Mouse (Mus musculus): ENCODE data around the gene Ren1. TPM values are rescaled to one million over a fixed set of nuclear protein-coding genes. Genes with fewer than 3 reads are reported as not detected.
"Not testable (repeated sequence)": the region's sequence is repeated elsewhere in the genome, so short reads cannot be mapped to it uniquely, and the experiment has no call there.

Ren1 gene
- polyA plus RNA-seq, 1 experiment from 2014 or later, result not detected

DNA sequence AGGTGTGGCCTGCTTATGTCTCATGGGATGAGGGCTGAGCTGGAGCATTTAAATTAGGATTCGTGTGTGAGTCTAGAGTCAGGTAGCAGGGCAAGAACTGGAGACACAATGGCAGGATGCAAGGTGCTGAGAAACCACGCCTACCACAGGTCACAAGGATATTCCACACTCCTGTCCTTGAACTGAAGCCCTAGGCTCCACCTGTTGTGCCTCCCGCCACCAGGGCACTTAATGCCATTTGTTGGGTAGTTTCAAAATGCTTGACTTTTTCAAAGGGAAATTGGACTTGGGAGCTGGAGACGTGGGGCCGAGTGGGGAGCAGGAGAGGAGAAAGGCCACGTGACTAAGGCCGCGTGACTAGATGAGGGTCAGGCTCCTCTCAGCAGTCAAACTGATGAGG is 24.4 kb upstream of the Ren1 start:
- 90% methylated on average over 8 of the region's 8 CpGs for WGBS
- H3K9me3 ChIP-seq (replicated peaks), result no peaks in the 10 kb centered on the region
- peaks cover 35% of the 10 kb centered on the region for H3K4me1 ChIP-seq
- H3K36me3 ChIP-seq, result no peaks in the 10 kb centered on the region
- no peak overlapping the region for H3K27ac ChIP-seq (replicated peaks)
- DNase-seq (ENCODE audit: low spot score), result no peak
- H3K27me3 ChIP-seq (ENCODE audit: low read depth, poor library complexity, severe bottlenecking), result peaks cover 56% of the 10 kb centered on the region
- no peak overlapping the region for H3K4me3 ChIP-seq

GRCm38 (mm10) chr1:133327094-133327493 is 23.2 kb upstream of the Ren1 start:
- peaks cover 44% of the 10 kb centered on the region for H3K4me1 ChIP-seq
- H3K36me3 ChIP-seq, result no peaks in the 10 kb centered on the region
- no peak overlapping the region for H3K27ac ChIP-seq (replicated peaks)
- H3K27me3 ChIP-seq (ENCODE audit: low read depth, poor library complexity, severe bottlenecking), result peaks cover 64% of the 10 kb centered on the region
- no peaks in the 10 kb centered on the region for H3K9me3 ChIP-seq (replicated peaks)
- no peak for DNase-seq (ENCODE audit: low spot score)
- no peak overlapping the region for H3K4me3 ChIP-seq
- WGBS, result 55% methylated on average over 5 of the region's 5 CpGs

DNA sequence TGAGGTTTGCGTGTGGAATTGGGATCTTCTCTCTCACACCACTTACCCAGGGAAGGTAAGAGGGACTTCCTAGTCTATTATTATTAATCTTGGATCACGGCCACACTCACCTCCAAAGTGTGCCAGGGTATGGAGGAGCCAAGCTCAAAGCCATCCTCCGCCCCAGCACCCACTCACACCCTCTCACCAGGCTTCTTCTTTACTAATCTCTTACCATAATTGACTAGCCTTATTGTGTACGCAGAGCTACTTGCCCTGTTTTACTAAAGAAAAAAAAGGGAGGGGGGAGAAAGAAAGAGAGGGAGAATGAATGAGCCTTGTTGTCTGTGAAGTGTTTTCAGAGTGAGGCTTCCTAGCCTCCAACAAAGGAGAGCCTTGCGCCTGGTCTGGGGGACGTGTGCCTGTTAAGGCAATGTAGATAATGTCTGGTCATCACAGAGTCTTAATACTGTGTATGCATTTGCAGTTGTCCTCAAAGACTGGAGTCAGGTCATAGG is 22.0 kb upstream of the Ren1 start:
- Histone ChIP-seq H3K27me3 (ENCODE audit: low read depth, poor library complexity, severe bottlenecking) (peaks cover 73% of the 10 kb centered on the region), H3K4me3 (no peak overlapping the region), H3K27ac (replicated peaks) (no peak overlapping the region), H3K36me3 (no peaks in the 10 kb centered on the region), H3K9me3 (replicated peaks) (no peaks in the 10 kb centered on the region; the same call in 1 of the 2 replicates), H3K4me1 (peaks cover 41% of the 10 kb centered on the region)
- WGBS, result 62% methylated on average over 6 of the region's 6 CpGs
- DNase-seq (ENCODE audit: low spot score), result no peak

DNA sequence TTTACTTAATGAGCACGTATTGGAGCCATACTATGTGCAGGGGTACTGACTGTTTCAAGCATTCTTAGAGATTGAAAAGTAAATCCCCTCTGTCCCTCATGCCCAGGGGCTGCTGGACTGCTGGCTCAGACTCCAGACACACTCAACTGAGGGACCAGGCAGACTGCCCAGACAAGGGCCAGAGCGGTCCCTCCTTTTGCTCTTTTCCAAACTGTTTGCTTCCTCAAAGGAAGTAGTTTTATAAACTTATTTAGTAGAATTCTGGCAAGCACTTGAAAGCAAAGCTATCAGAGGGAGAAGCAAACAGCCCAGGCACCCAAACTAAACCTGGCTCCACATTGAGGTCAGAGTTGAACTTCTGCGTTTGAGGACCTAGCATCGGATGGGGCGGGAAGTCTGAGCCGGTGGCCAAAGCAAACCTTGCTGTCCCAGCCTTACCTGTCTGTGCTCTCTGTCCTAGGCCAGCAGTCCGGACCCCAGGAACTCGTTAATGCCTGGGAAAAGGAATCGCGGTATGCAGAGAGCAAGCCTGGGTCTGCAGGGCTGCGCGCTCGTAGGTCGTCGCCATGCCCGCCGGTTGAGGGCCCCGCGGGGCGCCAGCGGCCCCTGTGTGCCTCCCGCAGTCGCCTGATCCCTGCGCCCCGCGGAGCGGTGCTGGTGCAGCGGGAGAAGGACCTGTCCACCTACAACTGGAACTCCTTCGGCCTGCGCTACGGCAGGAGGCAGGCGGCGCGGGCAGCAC is 21.2 kb upstream of the Ren1 start:
- Histone ChIP-seq H3K4me1 (peaks cover 34% of the 10 kb centered on the region), H3K9me3 (replicated peaks) (no peaks in the 10 kb centered on the region; the same call in 1 of the 2 replicates), H3K36me3 (no peaks in the 10 kb centered on the region), H3K27ac (replicated peaks) (peak overlapping the region; percentile 73), H3K4me3 (peak overlapping the region; percentile 52), H3K27me3 (ENCODE audit: low read depth, poor library complexity, severe bottlenecking) (peaks cover 71% of the 10 kb centered on the region)
- 8% methylated on average over 34 of the region's 34 CpGs for WGBS
- peak; percentile 35 for DNase-seq (ENCODE audit: low spot score)

- Histone ChIP-seq H3K36me3 (no peaks in the 10 kb centered on the region), H3K27ac (replicated peaks) (peak overlapping the region; percentile 73), H3K27me3 (ENCODE audit: low read depth, poor library complexity, severe bottlenecking) (peaks cover 69% of the 10 kb centered on the region), H3K4me1 (peaks cover 34% of the 10 kb centered on the region), H3K9me3 (replicated peaks) (no peaks in the 10 kb centered on the region; the same call in 1 of the 2 replicates), H3K4me3 (peak overlapping the region; percentile 52)
- DNase-seq (ENCODE audit: low spot score), result no peak
- WGBS, result 21% methylated on average over 7 of the region's 7 CpGs
Measured at GRCm38 (mm10) chr1:133329638-133329964, 20.7 kb upstream of the Ren1 start.

DNA sequence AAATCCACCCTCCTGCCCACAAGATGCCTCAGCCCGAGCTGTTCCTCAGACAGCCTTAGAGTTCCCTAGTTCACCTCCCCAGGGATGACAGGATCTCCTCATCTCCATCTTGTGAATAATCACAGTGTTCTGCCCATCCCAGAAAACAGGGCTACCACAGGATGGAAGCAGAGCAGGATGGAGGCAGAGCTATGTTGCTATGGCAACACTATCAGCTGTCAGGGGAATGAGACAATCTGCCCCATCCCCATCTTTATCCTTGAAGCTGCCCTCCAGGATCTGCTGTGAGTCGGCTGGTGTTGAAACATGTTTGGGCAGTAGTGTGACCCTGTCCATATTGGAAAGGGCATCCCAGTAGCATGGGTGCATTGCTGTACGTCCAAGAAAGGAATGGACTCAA is 19.2 kb upstream of the Ren1 start:
- 46% methylated on average over 3 of the region's 3 CpGs for WGBS
- DNase-seq (ENCODE audit: low spot score), result no peak
- Histone ChIP-seq H3K9me3 (replicated peaks) (no peaks in the 10 kb centered on the region; the same call in 1 of the 2 replicates), H3K4me3 (no peak overlapping the region), H3K27me3 (ENCODE audit: low read depth, poor library complexity, severe bottlenecking) (peaks cover 64% of the 10 kb centered on the region), H3K4me1 (peaks cover 34% of the 10 kb centered on the region), H3K27ac (replicated peaks) (peak overlapping the region; percentile 23; the same call in 1 of the 2 replicates), H3K36me3 (no peaks in the 10 kb centered on the region)

DNA sequence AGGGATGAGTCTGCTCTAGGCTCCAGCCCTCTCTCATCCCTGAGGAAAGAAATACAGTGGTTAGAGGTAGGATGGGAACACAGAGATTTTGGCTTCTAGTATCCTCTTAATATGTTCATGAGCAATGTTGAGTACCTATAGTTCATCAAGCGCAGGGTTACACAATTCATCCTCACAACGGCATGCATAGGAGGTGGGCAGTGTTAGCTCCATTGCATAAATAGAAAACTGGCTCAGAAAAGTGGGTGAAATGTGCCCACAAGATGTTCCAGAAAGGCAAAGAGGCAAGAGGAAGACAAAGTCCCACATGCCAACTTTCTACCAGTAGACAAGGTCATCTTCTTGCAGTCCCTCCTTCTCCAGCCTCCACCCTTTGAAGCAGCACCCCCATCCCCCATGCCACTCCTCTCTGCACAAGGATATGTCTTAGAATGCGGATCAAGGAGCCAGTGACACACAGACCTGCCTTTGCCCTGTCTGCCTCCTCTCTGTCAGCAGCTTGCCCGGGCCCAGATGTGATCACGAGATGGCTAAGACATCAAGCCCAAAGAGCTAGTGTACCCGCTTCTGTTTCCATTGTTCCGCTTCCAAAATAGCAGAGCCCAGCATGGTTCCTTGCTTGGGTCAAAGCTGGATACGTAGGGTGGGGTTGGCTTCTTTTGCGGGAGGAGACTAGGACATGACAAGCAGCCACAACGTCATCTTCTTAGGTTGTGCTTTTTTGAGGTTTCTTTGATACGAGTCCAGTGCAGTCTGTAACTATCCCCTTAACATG is 17.5 kb upstream of the Ren1 start:
- no peaks in the 10 kb centered on the region; the same call in 1 of the 2 replicates for H3K9me3 ChIP-seq (replicated peaks)
- no peak overlapping the region for H3K4me3 ChIP-seq
- DNase-seq (ENCODE audit: low spot score), result no peak
- H3K27me3 ChIP-seq (ENCODE audit: low read depth, poor library complexity, severe bottlenecking), result peaks cover 52% of the 10 kb centered on the region
- no peaks in the 10 kb centered on the region for H3K36me3 ChIP-seq
- WGBS, result 86% methylated on average over 11 of the region's 11 CpGs
- no peak overlapping the region for H3K27ac ChIP-seq (replicated peaks)
- peaks cover 34% of the 10 kb centered on the region for H3K4me1 ChIP-seq

- DNase-seq (ENCODE audit: low spot score), result no peak
- Histone ChIP-seq H3K27me3 (ENCODE audit: low read depth, poor library complexity, severe bottlenecking) (peaks cover 41% of the 10 kb centered on the region), H3K9me3 (replicated peaks) (no peaks in the 10 kb centered on the region; the same call in 1 of the 2 replicates), H3K4me1 (peaks cover 24% of the 10 kb centered on the region), H3K4me3 (no peak overlapping the region), H3K36me3 (no peaks in the 10 kb centered on the region), H3K27ac (replicated peaks) (no peak overlapping the region)
- WGBS, result 65% methylated on average over 6 of the region's 6 CpGs
Measured at GRCm38 (mm10) chr1:133333937-133334336, 16.4 kb upstream of the Ren1 start.

DNA sequence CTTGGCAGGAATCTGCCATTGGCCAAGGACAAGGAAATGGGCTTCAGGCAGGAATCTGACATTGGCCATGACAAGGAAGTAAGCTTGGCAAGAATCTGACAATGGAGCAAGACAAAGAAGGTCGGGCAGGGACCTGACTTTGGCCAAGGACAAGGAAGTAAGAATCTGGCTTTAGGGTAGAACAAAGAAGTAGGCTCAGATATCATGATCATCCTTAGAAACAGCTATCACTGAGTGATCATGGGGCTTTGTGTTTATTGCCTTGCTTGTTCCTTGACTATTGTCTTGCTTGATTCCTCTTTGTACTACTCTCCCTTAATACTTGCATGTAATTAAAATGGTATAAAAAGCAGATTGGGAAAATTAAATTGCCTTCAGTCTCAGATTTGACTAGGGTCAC is 9.9 kb upstream of the Ren1 start:
- not testable (repeated sequence) for H3K27me3 ChIP-seq (ENCODE audit: low read depth, poor library complexity, severe bottlenecking); H3K4me1 ChIP-seq; H3K9me3 ChIP-seq (replicated peaks); H3K27ac ChIP-seq (replicated peaks); H3K4me3 ChIP-seq; H3K36me3 ChIP-seq; DNase-seq (ENCODE audit: low spot score)
- WGBS, result 78% methylated on average over 1 of the region's 1 CpGs

DNA sequence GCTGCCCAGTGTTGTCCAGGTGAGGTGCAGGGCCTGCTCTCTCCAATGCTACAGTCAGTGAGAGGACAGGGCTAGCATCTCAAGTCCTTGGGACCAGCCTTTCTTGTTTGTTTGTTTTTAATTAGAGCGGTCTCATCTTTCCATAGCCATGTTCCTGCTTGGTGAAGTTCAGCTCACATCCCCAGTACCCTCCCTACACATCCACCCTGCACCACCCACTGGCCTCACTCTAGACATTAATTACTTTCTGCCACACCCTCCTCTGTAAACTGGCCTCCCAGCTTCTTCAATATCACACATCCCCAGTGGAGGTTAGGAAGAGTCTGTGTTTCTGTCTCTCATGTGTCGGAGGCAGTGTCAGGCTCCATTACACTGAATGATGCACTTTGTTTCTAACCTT is 6.0 kb upstream of the Ren1 start:
- Histone ChIP-seq H3K27me3 (ENCODE audit: low read depth, poor library complexity, severe bottlenecking) (no peaks in the 10 kb centered on the region; the same call in 1 of the 2 replicates), H3K27ac (replicated peaks) (no peak overlapping the region), H3K4me1 (no peaks in the 10 kb centered on the region), H3K36me3 (no peaks in the 10 kb centered on the region), H3K9me3 (replicated peaks) (no peaks in the 10 kb centered on the region), H3K4me3 (no peak overlapping the region)
- WGBS, result 90% methylated on average over 2 of the region's 2 CpGs
- DNase-seq (ENCODE audit: low spot score), result no peak

DNA sequence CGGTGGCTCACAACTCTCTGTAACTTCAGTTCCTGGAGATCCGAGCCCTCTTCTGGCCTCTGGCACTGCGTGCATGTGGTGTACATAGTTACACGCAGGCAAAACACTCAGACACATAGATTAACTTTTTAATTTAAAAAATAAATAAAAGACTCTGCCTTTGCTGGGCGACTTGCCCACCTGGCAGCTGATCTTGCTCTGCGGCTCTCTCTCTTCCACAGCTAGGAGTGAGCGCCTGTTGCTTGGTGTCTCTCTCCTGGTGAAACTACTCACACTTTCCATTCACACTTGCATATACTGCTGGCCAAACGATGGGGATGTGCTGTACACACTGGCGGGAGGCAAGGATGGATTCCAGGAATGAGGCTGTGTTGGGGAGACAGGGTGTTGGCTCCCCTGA is 3.8 kb upstream of the Ren1 start:
- peaks cover 2% of the 10 kb centered on the region for H3K4me1 ChIP-seq
- 87% methylated on average over 9 of the region's 9 CpGs for WGBS
- H3K9me3 ChIP-seq (replicated peaks), result no peaks in the 10 kb centered on the region
- no peak overlapping the region for H3K27ac ChIP-seq (replicated peaks)
- H3K27me3 ChIP-seq (ENCODE audit: low read depth, poor library complexity, severe bottlenecking), result no peaks in the 10 kb centered on the region; the same call in 1 of the 2 replicates
- H3K36me3 ChIP-seq, result no peaks in the 10 kb centered on the region
- no peak overlapping the region for H3K4me3 ChIP-seq
- DNase-seq (ENCODE audit: low spot score), result no peak

DNA sequence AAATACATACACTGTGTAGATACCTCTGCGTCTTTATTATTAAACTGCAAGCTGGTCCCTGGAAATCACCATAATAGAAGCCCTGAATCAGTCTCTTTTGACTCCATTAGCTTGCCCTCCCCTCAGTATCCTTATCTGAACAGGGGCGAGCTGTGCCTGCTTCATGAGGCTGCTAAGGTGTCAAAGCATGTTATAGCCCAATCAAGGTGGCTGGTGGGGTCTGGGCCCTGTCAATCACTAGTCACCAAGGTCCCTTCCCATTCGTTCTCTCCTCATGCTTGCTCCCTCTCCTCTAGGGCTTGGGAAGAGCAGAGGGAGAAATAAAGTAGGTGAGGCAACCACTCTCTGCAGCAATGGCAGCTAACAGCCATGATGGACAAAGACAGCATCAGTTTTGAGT is 3.1 kb upstream of the Ren1 start:
- Histone ChIP-seq H3K27ac (replicated peaks) (no peak overlapping the region), H3K9me3 (replicated peaks) (no peaks in the 10 kb centered on the region), H3K4me3 (no peak overlapping the region), H3K4me1 (peaks cover 9% of the 10 kb centered on the region), H3K36me3 (no peaks in the 10 kb centered on the region), H3K27me3 (ENCODE audit: low read depth, poor library complexity, severe bottlenecking) (peaks cover 2% of the 10 kb centered on the region; the same call in 1 of the 2 replicates)
- WGBS, result 86% methylated on average over 3 of the region's 3 CpGs
- no peak for DNase-seq (ENCODE audit: low spot score)
